Mouse (Mus musculus): ENCODE data around the gene Pef1. TPM values are rescaled to one million over a fixed set of nuclear protein-coding genes. Genes with fewer than 3 reads are reported as not detected.

The Pef1 gene
- polyA plus RNA-seq, 1 experiment from 2014 or later: 66.5 TPM

DNA sequence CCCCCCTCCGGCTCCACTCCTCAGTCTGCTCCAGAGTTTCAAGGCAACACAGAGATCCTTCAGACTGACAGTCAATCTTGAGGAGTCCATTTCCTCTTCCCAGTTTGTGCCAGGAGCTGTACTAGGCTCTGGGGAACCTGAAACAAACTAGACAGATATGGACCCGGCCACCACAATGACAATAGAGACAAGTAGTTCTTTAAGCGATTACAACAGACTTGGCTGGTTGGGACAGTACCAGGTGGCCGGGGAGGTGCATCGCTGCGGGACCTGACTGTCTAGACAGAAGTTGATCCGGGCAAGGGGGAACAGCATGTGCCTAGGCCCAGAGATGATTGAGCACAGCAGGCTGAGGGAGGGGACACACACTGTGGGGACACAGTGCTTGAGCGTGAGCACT lies 1.2 kb upstream of the Pef1 start:
- peak overlapping the region; percentile 41; the same call in 1 of the 2 replicates for H3K27ac ChIP-seq
- peaks cover 3% of the 10 kb centered on the region; the same call in 1 of the 2 replicates for H3K9me3 ChIP-seq
- H3K4me1 ChIP-seq: peaks cover 27% of the 10 kb centered on the region
- 19% methylated on average over 8 of the region's 8 CpGs for WGBS
- H3K9ac ChIP-seq: 0 out of 2 replicates have a peak overlapping the region, but pooled peaks have one; percentile 16
- H3K4me3 ChIP-seq: peak overlapping the region; percentile 8; the same call in 1 of the 2 replicates
- peaks cover 15% of the 10 kb centered on the region; the same call in 1 of the 2 replicates for H3K36me3 ChIP-seq
- peaks cover 2% of the 10 kb centered on the region; the same call in 1 of the 2 replicates for H3K27me3 ChIP-seq
- H3K4me2 ChIP-seq: peak overlapping the region; percentile 26; the same call in 1 of the 2 replicates
- ATAC-seq (ENCODE audit: insufficient number of reproducible peaks, insufficient read depth, low FRiP score, low TSS enrichment, low read depth): no peak

DNA sequence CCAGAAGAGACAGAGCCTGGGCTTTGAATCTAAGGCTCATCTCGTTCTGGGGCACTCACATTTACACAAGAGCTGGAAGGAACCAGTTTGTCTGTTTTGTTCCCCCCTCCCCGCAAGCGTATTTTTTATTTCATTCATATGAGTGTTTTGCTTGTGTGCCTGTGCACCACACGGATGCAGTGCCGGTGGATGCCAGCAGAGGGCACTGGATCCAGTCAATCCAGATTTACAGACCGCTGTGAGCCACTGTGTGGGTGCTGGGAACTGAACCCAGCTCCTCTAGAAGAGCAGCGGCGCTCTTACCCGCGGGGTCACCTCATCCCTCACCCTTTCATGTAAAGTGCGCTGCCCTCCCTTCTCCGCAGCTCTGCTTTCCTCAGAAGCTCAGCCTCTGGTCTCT lies 1.3 kb downstream of the Pef1 start:
- Histone ChIP-seq H3K27ac (no peak overlapping the region), H3K36me3 (peaks cover 4% of the 10 kb centered on the region; the same call in 1 of the 2 replicates), H3K9me3 (peaks cover 3% of the 10 kb centered on the region; the same call in 1 of the 2 replicates), H3K9ac (no peak overlapping the region), H3K4me1 (peaks cover 37% of the 10 kb centered on the region), H3K4me2 (no peak overlapping the region), H3K27me3 (no peaks in the 10 kb centered on the region; the same call in 1 of the 2 replicates), H3K4me3 (no peak overlapping the region)
- WGBS: 82% methylated on average over 12 of the region's 12 CpGs
- ATAC-seq (ENCODE audit: insufficient number of reproducible peaks, insufficient read depth, low FRiP score, low TSS enrichment, low read depth): no peak

DNA sequence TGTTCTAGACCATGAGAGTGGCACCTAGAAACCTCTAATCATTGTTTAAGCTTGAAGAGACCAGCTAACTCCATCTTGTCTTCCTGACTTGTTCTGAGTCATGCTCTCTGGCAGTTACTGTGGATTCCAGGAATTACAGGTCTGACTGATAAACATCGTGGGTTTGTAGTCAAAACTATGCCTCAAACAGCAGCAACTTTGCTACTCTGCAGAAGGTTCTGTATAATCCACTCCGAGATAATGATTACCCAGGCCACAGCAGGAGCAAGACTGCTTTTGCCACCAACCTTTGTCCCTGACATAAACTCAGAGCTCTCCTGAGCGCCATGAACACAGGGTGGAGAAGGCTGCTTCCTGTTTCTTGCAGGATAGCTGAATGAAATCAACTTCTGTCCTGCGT lies 2.2 kb downstream of the Pef1 start:
- no peak for ATAC-seq (ENCODE audit: insufficient number of reproducible peaks, insufficient read depth, low FRiP score, low TSS enrichment, low read depth)
- H3K36me3 ChIP-seq: no peaks in the 10 kb centered on the region
- no peak overlapping the region for H3K27ac ChIP-seq
- peaks cover 43% of the 10 kb centered on the region for H3K4me1 ChIP-seq
- H3K27me3 ChIP-seq: no peaks in the 10 kb centered on the region; the same call in 1 of the 2 replicates
- H3K9me3 ChIP-seq: peaks cover 3% of the 10 kb centered on the region; the same call in 1 of the 2 replicates
- H3K4me2 ChIP-seq: no peak overlapping the region
- WGBS: 85% methylated on average over 4 of the region's 4 CpGs
- no peak overlapping the region for H3K9ac ChIP-seq
- no peak overlapping the region for H3K4me3 ChIP-seq

DNA sequence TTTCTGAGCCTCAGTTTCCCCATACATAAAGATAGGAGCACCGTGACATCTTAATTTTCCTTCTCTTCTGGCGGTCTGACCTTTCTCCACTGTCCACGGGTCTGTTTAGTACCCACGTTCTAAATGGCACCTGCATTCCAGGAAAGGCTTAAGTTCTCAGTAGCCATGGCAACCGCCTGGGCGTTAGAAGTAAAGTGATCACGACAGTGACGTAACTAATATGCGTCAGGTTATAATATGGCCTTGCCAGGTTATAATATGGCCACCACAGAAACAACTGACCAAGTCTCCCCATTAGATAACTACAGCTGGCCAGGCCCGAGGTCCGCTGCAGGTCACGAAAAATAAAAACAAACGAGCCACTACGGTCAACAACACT lies 4.7 kb downstream of the Pef1 start:
- Histone ChIP-seq H3K27ac (peak overlapping the region; percentile 62), H3K9me3 (peaks cover 3% of the 10 kb centered on the region; the same call in 1 of the 2 replicates), H3K9ac (peak overlapping the region; percentile 82), H3K4me2 (peak overlapping the region; percentile 82), H3K27me3 (no peaks in the 10 kb centered on the region), H3K4me3 (peak overlapping the region; percentile 66), H3K4me1 (peaks cover 20% of the 10 kb centered on the region), H3K36me3 (no peaks in the 10 kb centered on the region)
- WGBS: 11% methylated on average over 14 of the region's 14 CpGs
- peak; percentile 34; the same call in 1 of the 2 replicates for ATAC-seq (ENCODE audit: insufficient number of reproducible peaks, insufficient read depth, low FRiP score, low TSS enrichment, low read depth)

DNA sequence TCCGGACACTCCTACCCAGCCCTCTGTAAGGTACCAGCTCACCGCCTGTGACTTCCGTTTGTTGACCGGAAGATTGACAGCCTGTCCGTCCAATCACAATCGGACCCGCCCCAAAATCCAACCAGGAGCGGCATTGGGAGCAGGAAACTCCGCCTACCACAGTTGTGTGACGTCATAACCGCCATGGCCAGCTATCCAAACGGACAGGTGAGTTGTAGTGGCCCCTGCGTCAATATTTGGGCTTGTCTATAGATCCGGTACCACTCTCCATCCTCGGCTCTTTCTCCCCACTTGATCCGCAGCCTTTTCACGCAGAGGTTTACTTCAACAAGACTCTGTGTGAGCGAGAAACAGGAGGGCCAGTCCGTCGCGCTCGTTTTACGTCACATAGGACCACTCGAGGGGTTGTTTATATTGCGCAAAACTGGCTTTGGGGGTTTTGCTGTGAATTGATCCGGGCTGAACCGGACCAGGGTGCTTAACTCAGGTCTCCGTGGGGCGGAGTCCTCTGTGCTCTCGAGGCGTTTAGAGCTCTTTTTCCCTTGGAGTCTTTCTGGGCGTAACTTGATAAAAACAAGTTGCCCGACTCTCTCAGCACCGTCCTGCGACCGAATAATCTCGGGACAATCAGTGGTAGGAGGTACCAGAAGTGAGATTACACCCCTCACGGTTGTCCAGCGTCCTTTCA lies 5.2 kb downstream of the Pef1 start:
- under 1% methylated on average over 39 of the region's 39 CpGs for WGBS
- Histone ChIP-seq H3K27ac (peak overlapping the region; percentile 62), H3K27me3 (no peaks in the 10 kb centered on the region)

DNA sequence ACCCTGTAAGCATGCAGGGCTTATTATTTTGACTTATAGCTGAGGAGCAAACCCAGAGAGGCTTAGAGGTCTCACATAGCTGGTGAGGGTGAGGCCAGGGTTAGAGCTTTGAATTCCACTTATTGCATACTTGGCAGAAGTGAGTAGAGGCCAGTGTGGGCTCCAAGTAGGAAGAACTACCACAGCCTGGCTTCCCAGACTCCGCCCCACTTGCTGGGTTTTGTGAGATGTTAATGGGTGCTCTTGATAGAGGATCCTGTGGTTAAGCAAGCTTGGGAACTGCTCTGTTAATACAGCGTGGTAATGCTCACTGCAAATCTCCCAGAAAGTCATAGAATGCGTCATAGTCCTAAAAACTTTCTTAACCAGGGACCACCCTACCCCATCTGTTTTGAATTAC lies 6.6 kb downstream of the Pef1 start:
- 63% methylated on average over 3 of the region's 3 CpGs for WGBS
- H3K27me3 ChIP-seq: no peaks in the 10 kb centered on the region
- no peak for ATAC-seq (ENCODE audit: insufficient number of reproducible peaks, insufficient read depth, low FRiP score, low TSS enrichment, low read depth)
- peaks cover 17% of the 10 kb centered on the region for H3K4me1 ChIP-seq
- H3K27ac ChIP-seq: no peak overlapping the region
- H3K9ac ChIP-seq: no peak overlapping the region
- H3K36me3 ChIP-seq: peaks cover 14% of the 10 kb centered on the region
- H3K4me2 ChIP-seq: peak overlapping the region; percentile 82
- no peaks in the 10 kb centered on the region for H3K9me3 ChIP-seq
- no peak overlapping the region for H3K4me3 ChIP-seq

More for the DNA sequence above, 5.2 kb downstream of the Pef1 start:
- peak overlapping the region; percentile 82 for H3K4me2 ChIP-seq
- H3K9ac ChIP-seq: peak overlapping the region; percentile 82
- H3K4me1 ChIP-seq: peaks cover 17% of the 10 kb centered on the region
- H3K9me3 ChIP-seq: peaks cover 3% of the 10 kb centered on the region; the same call in 1 of the 2 replicates
- H3K4me3 ChIP-seq: peak overlapping the region; percentile 66
- peaks cover 3% of the 10 kb centered on the region; the same call in 1 of the 2 replicates for H3K36me3 ChIP-seq
- peak; percentile 87 for ATAC-seq (ENCODE audit: insufficient number of reproducible peaks, insufficient read depth, low FRiP score, low TSS enrichment, low read depth)

DNA sequence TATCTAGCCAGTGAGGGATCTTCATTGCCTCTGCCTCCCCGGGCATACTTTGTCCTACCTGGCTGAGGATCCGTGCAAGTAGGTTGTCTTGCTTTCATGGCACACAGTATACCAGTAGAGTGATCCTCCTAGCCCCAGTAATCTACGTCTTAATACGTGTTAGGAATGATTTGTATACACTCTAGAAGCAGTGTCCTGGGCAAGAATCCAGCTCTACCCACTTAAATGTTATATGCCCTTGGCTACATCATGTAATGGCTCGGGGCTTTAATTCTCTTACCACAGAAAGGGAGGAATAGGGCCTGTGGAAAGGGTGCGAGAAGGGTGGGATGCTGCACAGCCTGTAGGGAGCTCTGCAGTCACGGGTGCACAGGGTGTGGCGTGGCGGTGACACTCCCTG lies 7.3 kb downstream of the Pef1 start:
- H3K27ac ChIP-seq: no peak overlapping the region
- H3K36me3 ChIP-seq: peaks cover 14% of the 10 kb centered on the region
- no peak for ATAC-seq (ENCODE audit: insufficient number of reproducible peaks, insufficient read depth, low FRiP score, low TSS enrichment, low read depth)
- no peak overlapping the region for H3K4me3 ChIP-seq
- no peak overlapping the region for H3K4me2 ChIP-seq
- WGBS: 90% methylated on average over 9 of the region's 9 CpGs
- peaks cover 17% of the 10 kb centered on the region for H3K4me1 ChIP-seq
- no peak overlapping the region for H3K9ac ChIP-seq
- H3K27me3 ChIP-seq: no peaks in the 10 kb centered on the region
- H3K9me3 ChIP-seq: no peaks in the 10 kb centered on the region

DNA sequence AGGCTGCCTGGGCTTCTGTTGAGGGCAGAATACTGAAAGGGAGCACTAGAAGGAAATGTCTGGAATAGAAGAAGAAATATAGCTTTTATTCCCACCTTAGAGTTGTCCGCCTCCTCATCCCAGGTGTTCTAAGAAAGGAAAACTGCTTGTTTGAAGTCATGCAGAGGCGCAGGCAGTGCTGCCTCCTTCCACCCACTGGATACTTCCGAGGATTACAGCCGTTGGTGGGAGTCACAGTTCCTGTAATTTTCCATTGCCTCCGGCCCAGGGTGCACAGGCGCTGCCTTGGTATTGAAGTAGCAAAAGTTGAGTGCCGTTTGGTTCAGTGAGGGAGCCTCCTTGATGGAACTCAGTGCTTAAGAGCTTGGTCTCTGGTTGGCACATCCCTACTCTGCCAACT lies 7.7 kb downstream of the Pef1 start:
- ATAC-seq (ENCODE audit: insufficient number of reproducible peaks, insufficient read depth, low FRiP score, low TSS enrichment, low read depth): no peak
- 83% methylated on average over 7 of the region's 7 CpGs for WGBS
- no peak overlapping the region for H3K27ac ChIP-seq
- peaks cover 17% of the 10 kb centered on the region for H3K4me1 ChIP-seq
- H3K9me3 ChIP-seq: no peaks in the 10 kb centered on the region
- no peaks in the 10 kb centered on the region for H3K27me3 ChIP-seq
- H3K9ac ChIP-seq: no peak overlapping the region
- H3K4me2 ChIP-seq: no peak overlapping the region
- H3K36me3 ChIP-seq: peaks cover 14% of the 10 kb centered on the region
- H3K4me3 ChIP-seq: no peak overlapping the region

DNA sequence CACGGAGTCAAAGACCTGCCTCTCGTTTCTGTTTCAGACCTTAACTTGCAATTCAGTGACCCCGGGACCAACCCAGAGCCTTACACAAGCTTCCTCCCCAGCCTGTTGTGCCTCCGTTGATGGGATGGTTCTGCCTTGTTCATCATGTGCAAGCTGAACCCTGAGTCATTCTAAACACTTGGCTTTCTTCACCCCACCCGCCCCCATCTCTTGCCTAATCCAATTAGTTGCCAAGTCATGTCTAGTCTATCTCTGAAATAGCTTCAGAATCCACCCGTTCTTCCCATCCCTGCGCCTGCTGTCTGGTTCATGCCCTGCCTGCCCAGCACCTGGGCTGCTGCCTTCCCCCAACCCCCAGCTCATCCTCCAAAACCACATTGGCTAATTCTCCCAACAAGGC lies 9.9 kb downstream of the Pef1 start:
- WGBS: 81% methylated on average over 7 of the region's 7 CpGs
- Histone ChIP-seq H3K9ac (no peak overlapping the region), H3K4me2 (no peak overlapping the region), H3K9me3 (no peaks in the 10 kb centered on the region), H3K36me3 (peaks cover 19% of the 10 kb centered on the region), H3K4me1 (peaks cover 14% of the 10 kb centered on the region), H3K27ac (no peak overlapping the region), H3K27me3 (no peaks in the 10 kb centered on the region), H3K4me3 (no peak overlapping the region)
- ATAC-seq (ENCODE audit: insufficient number of reproducible peaks, insufficient read depth, low FRiP score, low TSS enrichment, low read depth): no peak

DNA sequence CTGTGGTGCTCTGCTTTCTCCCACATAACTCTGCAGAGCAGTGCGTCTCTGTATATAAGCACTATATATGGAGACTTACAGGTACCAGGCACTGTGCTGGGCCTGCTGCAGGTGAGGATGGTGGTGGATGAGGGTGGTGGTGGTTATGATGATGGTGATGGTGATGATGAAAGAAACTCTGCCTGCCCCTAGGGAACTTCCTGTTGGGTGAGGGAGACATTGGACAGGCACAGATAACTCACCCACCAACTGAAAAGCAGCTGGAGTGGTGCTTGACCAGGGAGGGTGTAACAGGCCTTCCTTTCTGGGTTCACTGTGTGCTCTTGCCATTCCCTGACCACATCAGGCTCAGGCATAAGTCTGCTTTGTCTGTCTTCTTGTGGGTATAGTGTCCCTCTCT lies 10.4 kb downstream of the Pef1 start:
- WGBS: 91% methylated on average over 1 of the region's 1 CpGs
- H3K36me3 ChIP-seq: peaks cover 22% of the 10 kb centered on the region
- H3K4me2 ChIP-seq: no peak overlapping the region
- ATAC-seq (ENCODE audit: insufficient number of reproducible peaks, insufficient read depth, low FRiP score, low TSS enrichment, low read depth): no peak
- no peaks in the 10 kb centered on the region for H3K27me3 ChIP-seq
- no peak overlapping the region for H3K27ac ChIP-seq
- H3K4me1 ChIP-seq: peaks cover 14% of the 10 kb centered on the region
- no peak overlapping the region for H3K4me3 ChIP-seq
- no peak overlapping the region for H3K9ac ChIP-seq
- peaks cover 2% of the 10 kb centered on the region; the same call in 1 of the 2 replicates for H3K9me3 ChIP-seq

DNA sequence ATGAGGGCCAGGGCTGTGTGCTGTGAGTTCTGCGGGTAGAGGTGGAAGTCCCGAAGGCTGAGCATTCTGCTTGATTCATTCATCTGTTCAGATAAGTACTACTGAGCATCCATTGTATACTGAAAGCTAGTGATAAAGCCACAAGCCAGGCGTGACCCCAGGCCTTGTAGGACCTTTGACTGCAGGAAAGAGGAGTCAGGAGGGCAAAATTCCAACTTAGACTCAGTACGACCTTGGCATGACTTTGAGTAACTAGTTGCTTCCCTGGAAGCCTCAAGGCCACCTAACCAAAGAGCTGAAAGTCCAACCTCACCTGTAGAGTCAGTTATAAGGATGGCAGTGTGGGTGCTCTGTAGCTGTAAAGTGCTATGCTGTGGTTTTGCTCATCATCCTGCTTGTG lies 18.4 kb downstream of the Pef1 start:
- no peak overlapping the region for H3K27ac ChIP-seq
- H3K4me1 ChIP-seq: peaks cover 10% of the 10 kb centered on the region
- H3K4me2 ChIP-seq: no peak overlapping the region
- H3K9ac ChIP-seq: no peak overlapping the region
- no peaks in the 10 kb centered on the region for H3K27me3 ChIP-seq
- peaks cover 4% of the 10 kb centered on the region; the same call in 1 of the 2 replicates for H3K9me3 ChIP-seq
- 75% methylated on average over 4 of the region's 4 CpGs for WGBS
- no peak for ATAC-seq (ENCODE audit: insufficient number of reproducible peaks, insufficient read depth, low FRiP score, low TSS enrichment, low read depth)
- H3K36me3 ChIP-seq: peaks cover 54% of the 10 kb centered on the region
- H3K4me3 ChIP-seq: no peak overlapping the region

DNA sequence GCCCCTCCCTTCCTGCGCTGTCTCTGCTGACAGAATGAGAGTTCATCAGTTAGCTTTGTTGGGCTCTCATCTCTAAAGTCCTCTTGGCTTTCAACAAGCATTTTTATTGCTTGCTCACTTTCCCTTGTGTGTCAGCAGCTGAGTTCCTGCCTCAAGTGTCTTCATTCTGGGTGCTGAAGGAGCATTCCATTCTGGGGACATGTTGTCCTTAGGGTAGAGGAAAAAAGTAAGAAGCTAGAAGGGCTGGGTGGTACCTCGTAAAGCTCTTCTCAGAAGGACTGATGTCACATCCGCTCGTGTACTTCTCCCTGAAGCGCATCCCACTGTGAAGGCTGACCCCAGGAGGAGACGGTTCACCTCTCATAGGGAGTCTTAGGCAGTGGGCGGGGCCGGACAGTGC lies 19.2 kb downstream of the Pef1 start:
- H3K4me2 ChIP-seq: no peak overlapping the region
- H3K36me3 ChIP-seq: peaks cover 61% of the 10 kb centered on the region
- no peak for ATAC-seq (ENCODE audit: insufficient number of reproducible peaks, insufficient read depth, low FRiP score, low TSS enrichment, low read depth)
- no peaks in the 10 kb centered on the region for H3K27me3 ChIP-seq
- 65% methylated on average over 8 of the region's 8 CpGs for WGBS
- H3K9me3 ChIP-seq: peaks cover 4% of the 10 kb centered on the region; the same call in 1 of the 2 replicates
- H3K9ac ChIP-seq: no peak overlapping the region
- no peak overlapping the region for H3K27ac ChIP-seq
- peaks cover 10% of the 10 kb centered on the region for H3K4me1 ChIP-seq
- no peak overlapping the region for H3K4me3 ChIP-seq

Measured in embryonic facial prominence, embryonic 13.5 days (tissue).